Mouse (Mus musculus): ENCODE results near the gene Sbp.
"Not testable (repeated sequence)": the region's sequence is repeated elsewhere in the genome, so short reads cannot be mapped to it uniquely, and the experiment has no call there.

Sbp gene

GRCm38 (mm10) chr17:23941372-23941771 is at the start of gene Sbp:
TSS of gene Sbp (plus strand) at chr17:23941672.
- no peak for DNase-seq

- not testable (repeated sequence) for DNase-seq
These were observed 24.3 kb upstream of the Sbp start, which contains the start of gene Dcpp3 for GRCm38 (mm10) chr17:23917158-23917557. TSS of gene Dcpp3 (plus strand) at chr17:23917458.

GRCm38 (mm10) chr17:23924531-23925007 is 16.9 kb upstream of the Sbp start:
- peak; percentile 95 for DNase-seq

- DNase-seq, result peak; percentile 57
These were observed 16.4 kb upstream of the Sbp start for GRCm38 (mm10) chr17:23925090-23925493.

- DNase-seq, result no peak
These were observed 10.3 kb upstream of the Sbp start for GRCm38 (mm10) chr17:23931157-23931556.

- DNase-seq, result not testable (repeated sequence)
These were observed 6.0 kb downstream of the Sbp start for GRCm38 (mm10) chr17:23947486-23947885.

DNA sequence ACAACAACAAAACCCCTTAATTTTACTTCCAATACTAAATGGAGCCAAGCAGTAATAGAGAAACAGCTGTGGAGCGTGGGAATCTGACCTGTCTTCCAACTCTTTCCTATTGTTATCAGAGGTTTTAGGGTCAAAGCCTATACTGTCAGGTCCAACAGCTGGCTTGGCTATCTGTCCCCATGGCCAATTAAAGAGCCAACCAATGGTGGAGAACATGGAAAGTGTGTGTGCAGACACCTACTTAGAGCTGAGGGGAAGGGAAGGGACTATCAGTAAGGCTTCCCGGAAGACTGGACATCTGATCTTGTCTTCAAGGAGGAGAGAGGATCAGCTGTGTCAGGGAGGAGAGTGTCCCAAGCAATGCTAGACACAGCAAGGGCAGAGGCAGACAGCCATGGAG is 7.6 kb downstream of the Sbp start:
- DNase-seq, result no peak

GRCm38 (mm10) chr17:23950828-23951227 is 9.4 kb downstream of the Sbp start:
- DNase-seq, result not testable (repeated sequence)

DNA sequence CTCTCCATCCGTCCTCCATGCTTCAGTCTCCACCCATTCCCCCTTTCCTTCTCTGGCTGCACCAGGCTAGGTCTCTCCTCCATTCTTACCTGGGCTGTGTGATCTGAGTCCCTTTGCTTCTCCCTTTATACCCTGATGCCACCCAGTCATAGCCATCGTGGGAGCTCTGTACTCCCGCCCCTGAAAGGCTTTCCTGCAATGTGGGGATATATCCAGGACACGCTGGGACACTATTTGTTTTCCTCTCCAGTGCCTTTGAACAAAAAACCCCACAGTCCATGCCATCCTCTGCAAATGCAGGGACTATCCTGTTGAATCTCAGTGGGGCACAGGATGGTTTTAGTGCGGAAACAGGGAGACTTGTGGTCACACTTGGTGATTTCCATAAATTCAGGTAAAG is 13.7 kb downstream of the Sbp start, which contains the start of gene Sbpl:
Gene Sbpl (minus strand): TSS at position 101 of the 400 bp plus-strand sequence.
- no peak for DNase-seq

- peak; percentile 70 for DNase-seq
These were observed 18.7 kb downstream of the Sbp start for GRCm38 (mm10) chr17:23960084-23960738.

- DNase-seq, result no peak
These were observed 20.2 kb downstream of the Sbp start for GRCm38 (mm10) chr17:23961573-23962122.

DNA sequence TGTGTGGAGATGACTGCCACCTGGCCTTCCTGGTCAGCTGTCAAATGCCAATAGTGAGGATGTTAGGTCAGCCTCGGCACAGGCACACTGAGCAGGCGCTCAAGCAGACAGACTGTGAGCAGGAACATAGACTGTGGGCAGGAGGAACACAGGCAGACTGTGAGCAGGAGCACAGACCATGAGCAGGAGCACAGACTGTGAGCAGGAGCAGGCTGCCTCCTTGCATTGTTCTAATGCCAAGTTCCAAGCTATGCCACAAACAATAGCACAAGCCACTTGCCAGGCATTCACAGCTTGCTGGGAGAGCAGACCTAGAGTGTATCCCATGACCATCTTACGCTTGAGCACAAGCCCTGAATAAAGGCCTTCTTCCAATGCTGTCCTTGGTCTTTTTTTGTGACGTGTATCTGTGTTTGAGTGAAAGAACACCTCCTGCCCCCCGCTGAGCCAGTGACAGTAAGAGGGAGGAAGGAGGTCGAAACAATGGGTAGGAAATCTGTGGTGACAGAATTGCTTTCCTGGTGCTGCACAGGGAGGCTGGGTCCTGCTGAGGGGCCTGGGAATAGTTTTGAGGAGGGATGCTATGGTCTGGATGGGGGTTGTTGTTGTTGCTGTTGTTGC is 24.4 kb downstream of the Sbp start:
- no peak for DNase-seq

DNA sequence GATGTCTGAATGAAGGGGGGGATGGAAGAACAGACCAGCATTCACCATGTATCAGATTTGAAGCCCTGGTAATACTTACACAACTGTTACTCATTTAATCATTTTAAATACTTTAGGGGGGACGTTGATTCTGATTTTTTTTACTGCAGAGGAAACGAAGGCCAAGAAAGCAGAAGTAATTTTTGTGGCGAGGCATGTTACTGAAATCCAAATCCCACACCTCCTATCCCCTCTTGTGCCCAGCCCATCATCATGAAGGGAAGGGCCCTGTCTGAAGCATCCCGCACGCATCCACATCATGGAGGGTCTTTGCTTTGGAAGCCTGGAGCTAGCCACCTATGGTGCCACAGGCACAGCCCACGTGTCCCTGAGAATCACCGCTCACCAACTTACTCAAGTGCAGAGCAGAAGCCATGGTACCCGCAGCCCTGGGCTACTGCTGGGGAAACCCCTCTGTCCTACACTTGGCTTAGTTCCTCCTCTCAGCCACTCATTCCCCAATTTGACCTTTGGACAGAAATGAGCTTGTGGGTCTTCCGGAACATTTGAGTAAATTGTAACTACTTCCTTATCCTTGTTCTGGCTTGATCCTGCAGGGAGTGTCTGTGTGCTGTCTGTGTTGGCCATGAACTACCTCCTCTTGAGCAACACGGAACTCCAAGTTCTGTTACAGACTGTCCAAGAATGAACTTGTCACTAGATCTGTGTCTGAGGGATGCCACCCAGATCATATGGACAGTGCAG is 25.4 kb downstream of the Sbp start:
- DNase-seq, result peak; percentile 56

DNA sequence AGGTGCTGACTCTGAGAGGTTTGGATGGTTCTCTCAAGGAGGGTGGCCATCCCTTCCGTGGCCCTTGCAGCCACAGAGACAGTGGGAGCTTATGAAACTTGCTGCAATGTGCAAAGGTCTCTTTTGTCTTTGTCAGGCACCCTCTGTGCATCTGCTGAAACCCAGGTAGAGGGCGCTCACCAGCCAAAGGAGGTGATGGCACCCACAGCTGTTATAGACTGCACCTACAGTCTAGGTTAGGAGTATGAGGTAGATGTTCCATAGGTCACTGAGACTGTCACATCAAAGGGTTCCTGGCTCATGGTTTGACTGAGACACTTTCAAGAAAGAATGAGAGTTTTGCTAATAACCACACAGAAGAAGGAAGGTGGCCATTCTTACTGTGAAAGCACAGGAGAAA is 27.3 kb downstream of the Sbp start:
- DNase-seq, result peak; percentile 30

GRCm38 (mm10) chr17:23969231-23969630 is 27.8 kb downstream of the Sbp start:
- DNase-seq, result peak; percentile 67

DNA sequence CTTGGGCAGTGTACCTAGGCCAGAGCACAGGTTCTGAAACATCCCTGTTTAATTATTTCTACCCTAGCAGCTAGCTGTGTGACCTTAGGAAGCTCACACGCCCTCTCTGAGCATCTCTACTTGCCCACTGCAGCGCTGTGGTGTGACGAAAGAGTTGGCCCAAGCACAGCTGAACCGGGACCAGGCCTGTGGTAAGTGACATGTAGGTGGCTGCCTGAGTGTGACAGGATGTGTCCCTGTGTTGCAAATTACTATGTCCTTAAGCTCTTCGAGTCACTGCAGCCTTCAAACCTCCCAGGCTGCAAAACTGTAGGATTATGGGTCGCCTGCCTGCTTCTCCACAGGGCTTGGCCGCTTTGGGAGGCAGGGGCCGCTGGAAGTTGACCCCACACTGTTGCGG is 29.8 kb downstream of the Sbp start:
- DNase-seq, result no peak

- peak; percentile 39 for DNase-seq
These were observed 35.2 kb downstream of the Sbp start for GRCm38 (mm10) chr17:23976665-23977064.

GRCm38 (mm10) chr17:23979471-23979870 is 38.0 kb downstream of the Sbp start:
- no peak for DNase-seq

DNA sequence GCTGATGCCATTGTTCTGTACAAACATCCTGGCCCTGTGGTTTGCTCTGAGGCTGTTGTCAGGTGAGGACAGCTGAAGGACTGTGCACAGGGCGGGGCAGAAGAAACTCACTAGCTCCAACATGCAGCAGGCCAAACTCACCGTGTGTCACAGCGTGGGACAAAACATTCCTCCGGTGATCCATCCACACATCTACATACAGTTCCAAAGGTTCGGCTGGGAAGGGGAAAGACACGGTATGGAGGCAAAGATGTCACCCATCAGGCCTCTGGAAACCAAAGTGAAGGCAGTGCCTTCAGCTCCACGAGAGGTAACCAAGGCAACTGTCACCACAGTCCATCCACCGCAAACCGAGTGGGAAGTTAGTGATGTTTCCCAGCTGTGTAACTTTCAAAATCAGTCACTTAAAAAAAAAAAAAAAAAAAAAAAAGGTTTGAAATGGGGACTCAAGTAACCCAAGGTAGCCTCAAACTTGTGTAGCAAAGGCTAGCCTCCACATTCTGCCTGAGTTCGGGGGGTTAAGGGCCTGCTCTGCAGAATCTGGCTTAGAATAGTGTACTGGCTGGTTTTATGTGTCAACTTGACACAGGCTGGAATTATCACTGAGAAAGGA is 38.9 kb downstream of the Sbp start, which contains the start of gene Prss30:
Gene Prss30 (minus strand): TSS at position 270 of the 613 bp plus-strand sequence.
- no peak for DNase-seq

DNA sequence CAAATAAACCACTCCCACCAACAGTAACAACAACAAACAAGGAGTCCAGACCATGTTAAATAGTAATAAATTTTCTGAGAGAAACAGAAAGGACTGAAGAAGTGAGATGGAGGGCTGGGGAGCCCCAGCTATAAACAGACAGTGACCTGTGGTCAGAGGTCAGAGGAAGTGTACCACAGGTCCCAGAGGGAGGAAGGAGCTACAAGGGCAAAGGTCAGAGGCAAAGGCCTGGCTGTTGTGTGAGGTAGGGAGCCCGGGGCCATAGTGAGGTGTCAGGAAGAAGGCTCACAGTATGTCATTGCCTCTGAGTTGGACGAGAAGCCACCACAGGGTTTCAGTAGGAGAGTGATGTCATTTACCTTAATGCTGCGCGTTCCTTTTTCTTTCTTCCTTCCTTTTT is 41.4 kb downstream of the Sbp start:
- DNase-seq, result no peak

DNA sequence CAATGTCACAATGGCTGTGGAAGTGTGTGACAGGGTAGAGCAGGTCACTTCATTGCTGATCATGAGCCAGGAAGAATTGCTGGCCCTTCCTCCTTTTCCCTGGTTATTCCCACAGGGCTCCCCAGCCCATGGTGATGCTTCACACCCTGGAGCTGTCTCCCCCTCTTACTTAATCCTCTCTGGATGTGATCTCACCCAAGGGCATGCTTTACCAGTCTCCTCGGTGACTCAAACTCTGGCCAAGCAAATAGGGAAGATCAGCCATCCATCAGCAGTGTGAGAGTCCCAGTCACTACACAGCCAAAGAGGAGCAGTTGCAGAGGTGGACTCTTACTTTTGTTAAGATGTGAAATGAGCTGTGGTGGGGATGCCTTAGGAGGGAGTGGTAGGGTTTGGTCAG is 43.5 kb downstream of the Sbp start:
- DNase-seq, result no peak

DNA sequence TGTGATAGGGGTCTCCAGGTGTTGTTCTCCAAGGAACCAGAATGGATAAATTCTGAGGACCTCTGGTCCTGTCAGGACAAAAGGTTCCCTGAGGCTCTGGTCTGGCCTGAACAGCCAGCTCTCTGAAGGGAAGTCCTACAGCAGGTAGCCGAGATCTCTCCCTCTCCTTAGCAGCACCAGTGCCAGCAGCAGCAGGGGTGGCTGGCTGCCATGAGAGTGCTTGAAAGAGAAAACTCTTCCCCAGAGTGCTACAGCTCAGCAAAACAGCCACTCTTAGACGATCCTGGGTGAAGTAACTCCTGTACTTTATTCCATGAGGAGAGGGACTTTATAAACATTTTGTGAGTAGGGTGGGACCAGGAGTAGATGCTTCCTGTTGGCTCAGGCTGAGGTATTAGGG is 48.3 kb downstream of the Sbp start:
- DNase-seq, result no peak
